Mouse (Mus musculus) limb, embryonic 12.5 days (tissue): ENCODE measurements around the gene Stxbp4. TPM values are rescaled to one million over a fixed set of nuclear protein-coding genes. Genes with fewer than 3 reads are reported as not detected.

Experiments used
- ATAC-seq: fragments of 200-750 bp; cut with Nextera tagmentation; 2 replicates; pipeline ENCODE4 v1.8.0; 2017; ENCODE audit warnings: low read depth, moderate TSS enrichment; ENCODE audit not compliant: insufficient number of reproducible peaks, insufficient read depth, low FRiP score, low TSS enrichment
- H3K27ac ChIP-seq: fragments of 300-500 bp; sonication (generic); 2 replicates; pipeline ENCODE4 v1.5.1; 2016; ENCODE audit warnings: mild to moderate bottlenecking, moderate library complexity
- H3K27me3 ChIP-seq: fragments of 300-500 bp; sonication (generic); 2 replicates; pipeline ENCODE4 v1.6.1; 2016; ENCODE audit warnings: mild to moderate bottlenecking, moderate library complexity
- H3K36me3 ChIP-seq: fragments of 300-500 bp; sonication (generic); 2 replicates; pipeline ENCODE4 v1.6.1; 2016; ENCODE audit warnings: mild to moderate bottlenecking, moderate library complexity
- H3K4me1 ChIP-seq: fragments of 300-500 bp; sonication (generic); replicated peaks from 2 replicates; pipeline ENCODE4 v1.6.1; 2016
- H3K4me2 ChIP-seq: fragments of 300-500 bp; sonication (generic); 2 replicates; pipeline ENCODE4 v1.6.1; 2016; ENCODE audit warnings: mild to moderate bottlenecking, moderate library complexity
- H3K4me3 ChIP-seq: fragments of 300-500 bp; sonication (generic); replicated peaks from 2 replicates; pipeline ENCODE4 v1.5.1; 2016; ENCODE audit warnings: mild to moderate bottlenecking
- H3K9ac ChIP-seq: fragments of 300-500 bp; sonication (generic); replicated peaks from 2 replicates; pipeline ENCODE4 v1.6.1; 2016; ENCODE audit warnings: mild to moderate bottlenecking, moderate library complexity
- H3K9me3 ChIP-seq: fragments of 300-500 bp; sonication (generic); 2 replicates; pipeline ENCODE4 v1.6.1; 2016; ENCODE audit warnings: mild to moderate bottlenecking, moderate library complexity
- WGBS: fragments of 180-500 bp; shearing (Covaris S2); methylation state at CpG from one replicate; pipeline ENCODE4 v1.1.7; 2016; 5-methylcytosine and 5-hydroxymethylcytosine counted together
- polyA plus RNA-seq: library from polyadenylated mRNA; unstranded; fragments of >200 nt; fragmentation: Nextera tagmentation; extraction: Ambion mirVana; gene quantifications from 2 replicates; pipeline ENCODE4 v1.2.1, GENCODE M21; 2016

The Stxbp4 gene
- polyA plus RNA-seq, 1 experiment from 2014 or later: 43.5 TPM

- no peak for ATAC-seq
- H3K9me3 ChIP-seq: peaks cover 2% of the 10 kb centered on the region; the same call in 1 of the 2 replicates
- H3K4me2 ChIP-seq: no peak overlapping the region
- H3K27ac ChIP-seq: no peak overlapping the region
- no peak overlapping the region for H3K9ac ChIP-seq
- WGBS: 91% methylated on average over 4 of the region's 4 CpGs
- H3K4me1 ChIP-seq: no peaks in the 10 kb centered on the region
- peaks cover 41% of the 10 kb centered on the region for H3K36me3 ChIP-seq
- no peaks in the 10 kb centered on the region for H3K27me3 ChIP-seq
- H3K4me3 ChIP-seq: no peak overlapping the region
Observed at GRCm38 (mm10) chr11:90492511-90492910, 145.4 kb downstream of the Stxbp4 start.

- Histone ChIP-seq H3K9ac (no peak overlapping the region), H3K9me3 (peaks cover 6% of the 10 kb centered on the region; the same call in 1 of the 2 replicates), H3K27me3 (no peaks in the 10 kb centered on the region), H3K36me3 (peaks cover 44% of the 10 kb centered on the region), H3K4me1 (no peaks in the 10 kb centered on the region), H3K4me3 (no peak overlapping the region), H3K4me2 (no peak overlapping the region), H3K27ac (no peak overlapping the region)
- no peak for ATAC-seq
- WGBS: 93% methylated on average over 10 of the region's 10 CpGs
Observed at GRCm38 (mm10) chr11:90489166-90489565, 148.7 kb downstream of the Stxbp4 start.

GRCm38 (mm10) chr11:90487686-90488085 lies 150.2 kb downstream of the Stxbp4 start:
- no peak for ATAC-seq
- no peak overlapping the region for H3K9ac ChIP-seq
- H3K4me2 ChIP-seq: no peak overlapping the region
- H3K4me3 ChIP-seq: no peak overlapping the region
- no peak overlapping the region for H3K27ac ChIP-seq
- 92% methylated on average over 8 of the region's 8 CpGs for WGBS
- no peaks in the 10 kb centered on the region for H3K27me3 ChIP-seq
- H3K9me3 ChIP-seq: peaks cover 6% of the 10 kb centered on the region; the same call in 1 of the 2 replicates
- peaks cover 29% of the 10 kb centered on the region for H3K36me3 ChIP-seq
- no peaks in the 10 kb centered on the region for H3K4me1 ChIP-seq

- Histone ChIP-seq H3K9me3 (peaks cover 6% of the 10 kb centered on the region; the same call in 1 of the 2 replicates), H3K9ac (no peak overlapping the region), H3K4me1 (no peaks in the 10 kb centered on the region), H3K27me3 (no peaks in the 10 kb centered on the region), H3K36me3 (peaks cover 26% of the 10 kb centered on the region), H3K4me2 (no peak overlapping the region), H3K4me3 (no peak overlapping the region), H3K27ac (no peak overlapping the region)
- ATAC-seq: no peak
- WGBS: 84% methylated on average over 14 of the region's 14 CpGs
Observed at GRCm38 (mm10) chr11:90484750-90485637, 152.9 kb downstream of the Stxbp4 start.

GRCm38 (mm10) chr11:90483766-90484165 lies 154.1 kb downstream of the Stxbp4 start:
- no peak overlapping the region for H3K4me3 ChIP-seq
- H3K4me1 ChIP-seq: no peaks in the 10 kb centered on the region
- H3K9me3 ChIP-seq: peaks cover 6% of the 10 kb centered on the region; the same call in 1 of the 2 replicates
- no peak overlapping the region for H3K4me2 ChIP-seq
- no peak for ATAC-seq
- 90% methylated on average over 3 of the region's 3 CpGs for WGBS
- H3K27me3 ChIP-seq: no peaks in the 10 kb centered on the region
- peaks cover 29% of the 10 kb centered on the region for H3K36me3 ChIP-seq
- H3K27ac ChIP-seq: no peak overlapping the region
- H3K9ac ChIP-seq: no peak overlapping the region

DNA sequence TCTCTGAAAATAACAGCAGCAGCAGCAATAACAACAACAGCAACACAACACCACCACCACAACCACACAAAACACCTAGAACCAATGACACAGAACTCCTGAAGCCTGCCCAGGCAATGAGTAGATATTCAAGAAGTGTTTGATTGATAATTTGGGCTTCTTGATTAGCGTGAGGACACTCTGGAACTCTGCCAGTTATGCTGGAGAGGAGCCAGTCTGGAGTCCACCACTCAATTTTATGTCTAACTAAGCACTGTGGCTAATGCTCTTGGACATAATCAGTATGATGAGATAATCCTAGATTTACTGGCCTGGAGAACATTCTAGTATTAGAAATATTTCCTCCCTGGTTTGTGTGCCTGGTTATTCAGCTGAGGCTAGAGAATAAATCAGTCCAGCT lies 156.1 kb downstream of the Stxbp4 start:
- Histone ChIP-seq H3K9ac (no peak overlapping the region), H3K27ac (no peak overlapping the region), H3K4me3 (no peak overlapping the region), H3K4me1 (no peaks in the 10 kb centered on the region), H3K27me3 (no peaks in the 10 kb centered on the region), H3K4me2 (no peak overlapping the region), H3K36me3 (peaks cover 21% of the 10 kb centered on the region), H3K9me3 (no peaks in the 10 kb centered on the region)
- WGBS: 85% methylated on average over 1 of the region's 1 CpGs
- ATAC-seq: no peak

DNA sequence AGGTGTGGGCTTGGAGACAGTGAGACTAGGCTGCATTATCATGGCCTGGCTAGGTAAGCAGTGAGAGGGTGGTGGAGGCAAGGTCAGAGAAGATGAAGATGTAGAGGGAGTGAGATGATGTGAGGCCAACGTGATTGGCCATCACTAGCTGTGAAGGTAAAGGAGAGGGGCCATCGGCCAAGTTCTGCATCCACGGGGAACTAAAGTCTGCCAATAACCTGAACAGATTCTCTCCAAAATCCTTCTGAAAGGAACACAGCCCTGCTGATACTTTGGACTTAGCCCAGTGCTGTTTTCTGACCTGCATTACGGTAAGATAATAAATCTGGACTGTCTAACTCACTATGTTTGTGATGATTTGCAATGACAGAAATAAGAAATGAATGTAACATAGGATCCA lies 167.6 kb downstream of the Stxbp4 start:
- Histone ChIP-seq H3K36me3 (no peaks in the 10 kb centered on the region), H3K27ac (no peak overlapping the region), H3K9ac (no peak overlapping the region), H3K4me2 (no peak overlapping the region), H3K4me1 (no peaks in the 10 kb centered on the region), H3K4me3 (no peak overlapping the region), H3K27me3 (no peaks in the 10 kb centered on the region), H3K9me3 (no peaks in the 10 kb centered on the region)
- WGBS: 93% methylated on average over 4 of the region's 4 CpGs
- ATAC-seq: no peak

DNA sequence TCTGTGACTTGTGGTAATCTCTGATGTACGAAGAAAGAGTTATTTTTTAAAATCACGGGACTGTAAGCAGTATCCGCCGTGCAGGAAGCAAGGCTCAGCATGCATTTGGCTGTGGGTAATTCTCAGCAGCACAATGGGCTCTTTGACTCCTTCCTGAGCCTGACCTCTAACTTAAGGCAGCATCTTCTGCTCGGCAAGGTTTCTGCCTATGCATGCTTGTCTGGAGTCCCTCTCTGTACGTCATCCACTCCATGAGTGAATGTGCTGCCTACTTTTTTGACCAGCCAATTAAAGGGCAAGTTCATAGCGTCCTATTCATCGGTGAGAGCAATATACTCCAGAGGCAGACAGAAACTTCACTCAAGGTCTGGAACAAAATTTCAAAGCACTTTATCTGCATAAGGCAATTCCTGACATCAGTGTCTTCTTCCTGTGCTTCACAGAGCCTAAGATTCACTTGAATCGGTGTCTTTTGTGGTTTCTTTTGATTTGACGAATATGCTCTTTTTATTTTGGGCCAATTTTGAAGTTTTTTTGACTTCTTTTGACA lies 173.8 kb downstream of the Stxbp4 start:
- no peak overlapping the region for H3K27ac ChIP-seq
- no peaks in the 10 kb centered on the region for H3K9me3 ChIP-seq
- no peaks in the 10 kb centered on the region for H3K4me1 ChIP-seq
- ATAC-seq: no peak
- H3K27me3 ChIP-seq: no peaks in the 10 kb centered on the region
- H3K36me3 ChIP-seq: no peaks in the 10 kb centered on the region
- no peak overlapping the region for H3K9ac ChIP-seq
- 79% methylated on average over 10 of the region's 10 CpGs for WGBS
- H3K4me2 ChIP-seq: no peak overlapping the region
- H3K4me3 ChIP-seq: no peak overlapping the region

GRCm38 (mm10) chr11:90460458-90460857 lies 177.4 kb downstream of the Stxbp4 start:
- Histone ChIP-seq H3K4me2 (no peak overlapping the region), H3K27ac (no peak overlapping the region), H3K4me3 (no peak overlapping the region), H3K9me3 (no peaks in the 10 kb centered on the region), H3K27me3 (no peaks in the 10 kb centered on the region), H3K9ac (no peak overlapping the region), H3K4me1 (no peaks in the 10 kb centered on the region), H3K36me3 (no peaks in the 10 kb centered on the region)
- 83% methylated on average over 3 of the region's 3 CpGs for WGBS
- no peak for ATAC-seq

GRCm38 (mm10) chr11:90452134-90452533 lies 185.8 kb downstream of the Stxbp4 start:
- no peaks in the 10 kb centered on the region for H3K27me3 ChIP-seq
- 63% methylated on average over 3 of the region's 3 CpGs for WGBS
- no peaks in the 10 kb centered on the region for H3K4me1 ChIP-seq
- ATAC-seq: no peak
- no peak overlapping the region for H3K4me2 ChIP-seq
- H3K9ac ChIP-seq: no peak overlapping the region
- H3K9me3 ChIP-seq: no peaks in the 10 kb centered on the region
- H3K36me3 ChIP-seq: no peaks in the 10 kb centered on the region
- no peak overlapping the region for H3K27ac ChIP-seq
- H3K4me3 ChIP-seq: no peak overlapping the region

- Histone ChIP-seq H3K9ac (no peak overlapping the region), H3K4me3 (no peak overlapping the region), H3K27me3 (no peaks in the 10 kb centered on the region), H3K4me2 (no peak overlapping the region), H3K9me3 (no peaks in the 10 kb centered on the region), H3K36me3 (no peaks in the 10 kb centered on the region), H3K27ac (no peak overlapping the region), H3K4me1 (no peaks in the 10 kb centered on the region)
- WGBS: 76% methylated on average over 5 of the region's 5 CpGs
- ATAC-seq: no peak
Observed at GRCm38 (mm10) chr11:90451506-90451905, 186.4 kb downstream of the Stxbp4 start.
